Mouse (Mus musculus): ENCODE results near the gene Glycam1.
A peak's percentile ranks its signal among the peaks of the same experiment; 100 is the strongest.
"Not testable (repeated sequence)": the region's sequence is repeated elsewhere in the genome, so short reads cannot be mapped to it uniquely, and the experiment has no call there.

The Glycam1 gene

GRCm38 (mm10) chr15:103564981-103565380 lies at the start of gene Glycam1:
Glycam1 (minus strand) TSS chr15:103565081.
- no peak for DNase-seq

GRCm38 (mm10) chr15:103604481-103604880 lies 39.6 kb upstream of the Glycam1 start:
- DNase-seq, result no peak

- DNase-seq, result no peak
These were observed 25.9 kb upstream of the Glycam1 start for GRCm38 (mm10) chr15:103590779-103591178.

- DNase-seq, result not testable (repeated sequence)
These were observed 22.9 kb upstream of the Glycam1 start for GRCm38 (mm10) chr15:103587752-103588151.

- DNase-seq, result no peak
These were observed 21.0 kb upstream of the Glycam1 start for GRCm38 (mm10) chr15:103585876-103586275.

GRCm38 (mm10) chr15:103552096-103552690 lies 12.7 kb downstream of the Glycam1 start:
- DNase-seq, result peak in 1 of 2 experiments; percentile 68

- no peak for DNase-seq
These were observed 13.8 kb downstream of the Glycam1 start for GRCm38 (mm10) chr15:103551053-103551452.

GRCm38 (mm10) chr15:103549475-103549874 lies 15.4 kb downstream of the Glycam1 start:
- DNase-seq, result no peak

GRCm38 (mm10) chr15:103547983-103548382 lies 16.9 kb downstream of the Glycam1 start:
- DNase-seq, result no peak

- DNase-seq, result no peak
These were observed 22.4 kb downstream of the Glycam1 start for GRCm38 (mm10) chr15:103542526-103542925.

- no peak for DNase-seq
These were observed 24.2 kb downstream of the Glycam1 start for GRCm38 (mm10) chr15:103540646-103541045.

- DNase-seq, result no peak
These were observed 25.6 kb downstream of the Glycam1 start for GRCm38 (mm10) chr15:103539259-103539658.

GRCm38 (mm10) chr15:103537822-103538213 lies 27.1 kb downstream of the Glycam1 start, which contains the start of gene Ppp1r1a:
Ppp1r1a (minus strand) TSS chr15:103538003.
- DNase-seq, result peak; percentile 84 to 92

- DNase-seq, result peak; percentile 69 to 70
These were observed 27.7 kb downstream of the Glycam1 start for GRCm38 (mm10) chr15:103537011-103537821.

GRCm38 (mm10) chr15:103536456-103536855 lies 28.4 kb downstream of the Glycam1 start:
- DNase-seq, result no peak

- no peak for DNase-seq
These were observed 29.1 kb downstream of the Glycam1 start for GRCm38 (mm10) chr15:103535786-103536185.

GRCm38 (mm10) chr15:103535030-103535429 lies 29.9 kb downstream of the Glycam1 start:
- DNase-seq, result no peak

- no peak for DNase-seq
These were observed 30.7 kb downstream of the Glycam1 start for GRCm38 (mm10) chr15:103534054-103534620.

- peak; percentile 69 to 77 for DNase-seq
These were observed 34.5 kb downstream of the Glycam1 start for GRCm38 (mm10) chr15:103530372-103530771.

GRCm38 (mm10) chr15:103523156-103523555 lies 41.7 kb downstream of the Glycam1 start:
- DNase-seq, result no peak

GRCm38 (mm10) chr15:103522458-103523099 lies 42.3 kb downstream of the Glycam1 start:
- peak; percentile 36 to 52 for DNase-seq

- DNase-seq, result no peak
These were observed 45.2 kb downstream of the Glycam1 start for GRCm38 (mm10) chr15:103519386-103520378.

Data from cerebellum, postnatal 25 days (tissue).